Mouse (Mus musculus) thymus, postnatal 4 days (tissue): ENCODE results near the gene Hspb7.

Experiments
- DNase-seq: peaks from one replicate; pipeline ENCODE4 v3.0.0; 2021

Hspb7 gene

GRCm38 (mm10) chr4:141420886-141421285, 307 bp downstream of the Hspb7 start:
- DNase-seq: no peak

GRCm38 (mm10) chr4:141421423-141421822, 844 bp downstream of the Hspb7 start:
- DNase-seq: no peak

GRCm38 (mm10) chr4:141422841-141423240, 2.3 kb downstream of the Hspb7 start:
- DNase-seq: no peak

GRCm38 (mm10) chr4:141423288-141423687, 2.7 kb downstream of the Hspb7 start:
- no peak for DNase-seq

GRCm38 (mm10) chr4:141423691-141424431, 3.3 kb downstream of the Hspb7 start:
- DNase-seq: no peak

GRCm38 (mm10) chr4:141425484-141426479, 5.2 kb downstream of the Hspb7 start:
- DNase-seq: peak; percentile 49

- DNase-seq: no peak
Measured at GRCm38 (mm10) chr4:141426796-141427745, 6.5 kb downstream of the Hspb7 start.

GRCm38 (mm10) chr4:141427921-141428320, 7.3 kb downstream of the Hspb7 start:
- DNase-seq: no peak

GRCm38 (mm10) chr4:141429381-141429780, 8.8 kb downstream of the Hspb7 start:
- DNase-seq: no peak

- DNase-seq: no peak
Measured at GRCm38 (mm10) chr4:141429847-141430246, 9.3 kb downstream of the Hspb7 start.

GRCm38 (mm10) chr4:141430997-141431396, 10.4 kb downstream of the Hspb7 start:
- peak; percentile 84 for DNase-seq

GRCm38 (mm10) chr4:141432666-141433065, 12.1 kb downstream of the Hspb7 start:
- DNase-seq: no peak

- no peak for DNase-seq
Measured at GRCm38 (mm10) chr4:141433191-141433590, 12.6 kb downstream of the Hspb7 start.

GRCm38 (mm10) chr4:141435974-141436373, 15.4 kb downstream of the Hspb7 start, which contains the start of gene Srarp:
Srarp (minus strand) TSS chr4:141436105.
- no peak for DNase-seq

GRCm38 (mm10) chr4:141439083-141439803, 18.7 kb downstream of the Hspb7 start:
- DNase-seq: no peak

- DNase-seq: no peak
Measured at GRCm38 (mm10) chr4:141440877-141441276, 20.3 kb downstream of the Hspb7 start.

GRCm38 (mm10) chr4:141443641-141444429, 23.3 kb downstream of the Hspb7 start:
- no peak for DNase-seq

GRCm38 (mm10) chr4:141444451-141445327, 24.1 kb downstream of the Hspb7 start, which contains the start of gene Zbtb17:
Zbtb17 (plus strand) TSS chr4:141444654.
- DNase-seq: peak; percentile 96

GRCm38 (mm10) chr4:141445328-141445720, 24.7 kb downstream of the Hspb7 start:
- no peak for DNase-seq

GRCm38 (mm10) chr4:141446211-141446610, 25.6 kb downstream of the Hspb7 start:
- DNase-seq: no peak
